Mouse (Mus musculus) bone marrow, adult 2 months (tissue): ENCODE results near the gene Denr.

Experiments
- CTCF ChIP-seq: fragments of 200-500 bp; IDR thresholded peaks from 2 replicates; pipeline ENCODE4 v1.5.1; 2011; ENCODE audit warnings: low read length, control low read depth; ENCODE audit not compliant: control insufficient read depth, insufficient read depth
- POLR2A ChIP-seq: fragments of 200-500 bp; IDR thresholded peaks from 2 replicates; pipeline ENCODE4 v1.6.1; 2011; ENCODE audit warnings: low read depth, mild to moderate bottlenecking, control low read depth, low read length, borderline replicate concordance; ENCODE audit not compliant: control insufficient read depth

- TF ChIP-seq CTCF (peak; percentile 83), POLR2A (peak; percentile 95; the same call in 1 of the 2 replicates)
Measured at GRCm38 (mm10) chr5:123906976-123907630, at the start of gene Denr.
